In genomic region chr3:103079301-103079700, GRCm38 (mm10) we compare ENCODE assay signal across 32 mouse cellular contexts. TPM values are rescaled to one million over a fixed set of nuclear protein-coding genes. Genes with fewer than 3 reads are reported as not detected.
DNase-seq lines count a peak whose midpoint lies in the region; ATAC-seq and TF ChIP-seq lines count a peak whose summit lies in the region.
"Had no signal": no experiment of that assay in that cellular context is flagged by ENCODE, and none has a peak within 500 bp of the region (broad histone marks: within the 10 kb centered on the region; RNA-seq: fewer than 3 reads in every experiment).

No protein-coding gene starts in this region.

- no peak for DNase-seq in heart, postnatal 36 days
- DNase-seq in left cerebral cortex, postnatal 36 days (ENCODE audit: low spot score in 2 of 2): peak; percentile 25 to 34
- DNase-seq in left cerebral cortex, adult 18-20 months (ENCODE audit: low spot score in 2 of 2): no peak
- DNase-seq in frontal cortex, postnatal 36 days (ENCODE audit: low spot score in 2 of 2): peak; percentile 31 to 52
- DNase-seq: adrenal gland, adult 2 months; B cell, adult 2 months; cerebellum, adult 11-12 months; cerebellum, postnatal 10 days; forebrain, postnatal 0 days; kidney, adult 11 months; kidney, postnatal 4 days; layer of hippocampus, adult 9-11 months; liver, postnatal 0 days; thymus, postnatal 36 days had no signal

- no peak for TF ChIP-seq POLR2A in myocyte (IDR thresholded peaks at IDR 0.05; ENCODE audit: insufficient read length, low read depth)

- no peak overlapping the region for H3ac ChIP-seq in myocyte (ENCODE audit: control insufficient read depth, insufficient read length)

- H3K36me3 ChIP-seq in heart, embryonic 15.5 days: no peaks in the 10 kb centered on the region
- no peaks in the 10 kb centered on the region for H3K36me3 ChIP-seq in myocyte (ENCODE audit: control insufficient read depth, insufficient read depth)
- H3K36me3 ChIP-seq in forebrain, embryonic 15.5 days: no peaks in the 10 kb centered on the region
- H3K36me3 ChIP-seq: embryonic facial prominence, embryonic 10.5 days; G1E; heart, embryonic 13.5 days; hindbrain, embryonic 12.5 days; kidney, embryonic 15.5 days; limb, embryonic 12.5 days; midbrain, embryonic 10.5 days; stomach, embryonic 15.5 days had no signal

- peaks cover 5% of the 10 kb centered on the region for H3K4me1 ChIP-seq in heart, embryonic 15.5 days (replicated peaks)
- H3K4me1 ChIP-seq in forebrain, embryonic 15.5 days: no peaks in the 10 kb centered on the region
- H3K4me1 ChIP-seq: hindbrain, embryonic 12.5 days; kidney, embryonic 15.5 days; limb, embryonic 12.5 days; midbrain, embryonic 10.5 days; stomach, embryonic 15.5 days had no signal

- no peak overlapping the region for H3K4me2 ChIP-seq in heart, embryonic 15.5 days
- H3K4me2 ChIP-seq in myocyte (ENCODE audit: low read depth): peak overlapping the region; percentile 2
- H3K4me2 ChIP-seq in forebrain, embryonic 15.5 days (replicated peaks): no peak overlapping the region
- H3K4me2 ChIP-seq: heart, embryonic 13.5 days; hindbrain, embryonic 12.5 days; kidney, embryonic 15.5 days; limb, embryonic 12.5 days; liver, embryonic 11.5 days; stomach, embryonic 15.5 days had no signal

- no peak overlapping the region for H3K9ac ChIP-seq in heart, embryonic 15.5 days
- no peak overlapping the region for H3K9ac ChIP-seq in forebrain, embryonic 15.5 days (replicated peaks)
- H3K9ac ChIP-seq: forebrain, postnatal 0 days; heart, embryonic 13.5 days; hindbrain, embryonic 12.5 days; kidney, embryonic 15.5 days; limb, embryonic 12.5 days; liver, postnatal 0 days; stomach, embryonic 15.5 days had no signal

- intact Hi-C loops in heart, postnatal 36 days (cut with DNase I): no loop called here
- intact Hi-C loops in left cerebral cortex, postnatal 36 days (cut with DNase I): no loop called here

- no peaks in the 10 kb centered on the region for H3K27me3 ChIP-seq in heart, embryonic 15.5 days
- no peaks in the 10 kb centered on the region for H3K27me3 ChIP-seq in myocyte (ENCODE audit: control insufficient read depth, insufficient read depth, insufficient read length)
- H3K27me3 ChIP-seq in forebrain, embryonic 15.5 days: no peaks in the 10 kb centered on the region
- H3K27me3 ChIP-seq: CH12.LX; heart, embryonic 13.5 days; hindbrain, embryonic 12.5 days; kidney, embryonic 15.5 days; limb, embryonic 12.5 days; Patski; stomach, embryonic 15.5 days had no signal

- 0 out of 2 replicates have a peak overlapping the region, but pooled peaks have one; percentile 4 for H3K27ac ChIP-seq in heart, embryonic 15.5 days
- no peak overlapping the region for H3K27ac ChIP-seq in forebrain, embryonic 15.5 days (replicated peaks)
- H3K27ac ChIP-seq: embryonic facial prominence, embryonic 10.5 days; heart, embryonic 13.5 days; hindbrain, embryonic 12.5 days; kidney, embryonic 15.5 days; limb, embryonic 12.5 days; midbrain, embryonic 10.5 days; stomach, embryonic 15.5 days had no signal

- no peak for ATAC-seq in heart, embryonic 15.5 days (replicated peaks; ENCODE audit: insufficient number of reproducible peaks, insufficient read depth, low FRiP score, low read depth)
- no peak for ATAC-seq in forebrain, embryonic 15.5 days (replicated peaks)
- ATAC-seq: forebrain, postnatal 0 days; liver, postnatal 0 days; lung, postnatal 0 days; midbrain, embryonic 16.5 days; Patski had no signal

- WGBS in heart, embryonic 15.5 days: 56% methylated on average over 9 of the region's 9 CpGs
- 85% methylated on average over 9 of the region's 9 CpGs for WGBS in forebrain, embryonic 15.5 days

- H3K9me3 ChIP-seq in heart, embryonic 15.5 days (replicated peaks): no peaks in the 10 kb centered on the region
- H3K9me3 ChIP-seq in forebrain, embryonic 15.5 days: no peaks in the 10 kb centered on the region
- H3K9me3 ChIP-seq: embryonic facial prominence, embryonic 10.5 days; G1E; heart, embryonic 13.5 days; hindbrain, embryonic 12.5 days; kidney, embryonic 15.5 days; limb, embryonic 12.5 days; midbrain, embryonic 10.5 days; stomach, embryonic 15.5 days had no signal

- no peaks in the 10 kb centered on the region for H3K79me2 ChIP-seq in myocyte (ENCODE audit: control insufficient read depth, insufficient read depth)

- no peak overlapping the region for H3K4me3 ChIP-seq in heart, embryonic 15.5 days
- no peak overlapping the region for H3K4me3 ChIP-seq in myocyte
- H3K4me3 ChIP-seq in forebrain, embryonic 15.5 days: no peak overlapping the region
- H3K4me3 ChIP-seq: embryonic facial prominence, embryonic 10.5 days; heart, embryonic 13.5 days; hindbrain, embryonic 12.5 days; kidney, embryonic 15.5 days; limb, embryonic 12.5 days; midbrain, embryonic 10.5 days; stomach, embryonic 15.5 days had no signal

TF ChIP-seq in myocyte, 11 proteins besides CTCF, POLR2A, EP300 and RAD21:
- TF ChIP-seq MYOG (IDR thresholded peaks at IDR 0.05; ENCODE audit: control insufficient read depth in 1 of 3, insufficient read depth in 1 of 3, insufficient read length in 2 of 3, low read depth in 2 of 3): peak in 2 of 3 experiments; percentile 49 to 55
- TF ChIP-seq MAX (IDR thresholded peaks at IDR 0.05; ENCODE audit: low read depth): no peak
- peak in 1 of 3 experiments; percentile 69 for TF ChIP-seq MYOD1 (IDR thresholded peaks at IDR 0.05; ENCODE audit: control insufficient read depth in 1 of 3, insufficient read length in 2 of 3, low read depth in 2 of 3)
- TF ChIP-seq E2F4 (IDR thresholded peaks at IDR 0.05; ENCODE audit: insufficient read depth): no peak

RNA-seq across cellular contexts. Expression of gene Ampd1, which starts 5.5 kb away (rescaled TPM):
- 0.19 and 0.32 TPM in 2 replicates for polyA plus RNA-seq in heart, embryonic 15.5 days (2015; fragmentation: Nextera tagmentation; extraction: Ambion mirVana)
- not detected for total RNA-seq in heart, postnatal 36 days (2021)
- total RNA-seq in left cerebral cortex, postnatal 36 days (2021): not detected
- not detected for total RNA-seq in left cerebral cortex, adult 18-20 months (2021)
- polyA plus RNA-seq in myocyte (2012; fragmentation: generic; extraction: Trizol): 2.4 TPM
- 0.09 TPM in 1 of 2 replicates, not detected in the other for polyA plus RNA-seq in forebrain, embryonic 15.5 days (2015; fragmentation: Nextera tagmentation; extraction: Ambion mirVana)
- total RNA-seq: adrenal gland, adult 2 months; CH12.LX; forebrain, postnatal 0 days; granulocyte monocyte progenitor cell, adult 5-6 weeks had no signal
- polyA plus RNA-seq: adrenal gland, adult 2 months; cortical plate, adult 2 months; embryonic facial prominence, embryonic 10.5 days; forebrain, postnatal 0 days; G1E; hindbrain, embryonic 12.5 days; liver, postnatal 0 days; midbrain, embryonic 10.5 days; midbrain, embryonic 16.5 days; stomach, embryonic 15.5 days had no signal

RNA-seq across cellular contexts. Expression of gene Nras, which starts 21.2 kb away (rescaled TPM):
- polyA plus RNA-seq in heart, embryonic 15.5 days (2015; fragmentation: Nextera tagmentation; extraction: Ambion mirVana): 60.5 and 73.7 TPM in 2 replicates
- total RNA-seq in heart, postnatal 36 days (2021): 10 to 100 TPM; 49.1 to 51.7 TPM
- 10 to 100 TPM; 68.0 to 83.4 TPM for total RNA-seq in left cerebral cortex, postnatal 36 days (2021)
- 10 to 100 TPM; 59.2 to 66.1 TPM for total RNA-seq in left cerebral cortex, adult 18-20 months (2021)
- 44.5 TPM for polyA plus RNA-seq in myocyte (2012; fragmentation: generic; extraction: Trizol)
- 120 and 122 TPM in 2 replicates for polyA plus RNA-seq in forebrain, embryonic 15.5 days (2015; fragmentation: Nextera tagmentation; extraction: Ambion mirVana)

RNA-seq across cellular contexts. Expression of gene Dennd2c, which starts 23.1 kb away (rescaled TPM):
- polyA plus RNA-seq in heart, embryonic 15.5 days (2015; fragmentation: Nextera tagmentation; extraction: Ambion mirVana): 2.9 and 5.0 TPM in 2 replicates
- 1 to 10 TPM; 1.9 to 2.2 TPM for total RNA-seq in heart, postnatal 36 days (2021)
- total RNA-seq in left cerebral cortex, postnatal 36 days (2021): under 1 TPM; 0.39 to 0.45 TPM
- under 1 TPM; 0.21 to 0.30 TPM for total RNA-seq in left cerebral cortex, adult 18-20 months (2021)
- 2.4 TPM for polyA plus RNA-seq in myocyte (2012; fragmentation: generic; extraction: Trizol)
- polyA plus RNA-seq in forebrain, embryonic 15.5 days (2015; fragmentation: Nextera tagmentation; extraction: Ambion mirVana): 0.84 and 1.4 TPM in 2 replicates

RNA-seq across cellular contexts. Expression of gene Csde1, which starts 59.1 kb away (rescaled TPM):
- 254 and 259 TPM in 2 replicates for polyA plus RNA-seq in heart, embryonic 15.5 days (2015; fragmentation: Nextera tagmentation; extraction: Ambion mirVana)
- total RNA-seq in heart, postnatal 36 days (2021): 100 to 1,000 TPM; 547 to 556 TPM
- 100 to 1,000 TPM; 233 to 247 TPM for total RNA-seq in left cerebral cortex, postnatal 36 days (2021)
- total RNA-seq in left cerebral cortex, adult 18-20 months (2021): 100 to 1,000 TPM; 234 to 238 TPM
- polyA plus RNA-seq in myocyte (2012; fragmentation: generic; extraction: Trizol): 112 TPM
- 455 and 463 TPM in 2 replicates for polyA plus RNA-seq in forebrain, embryonic 15.5 days (2015; fragmentation: Nextera tagmentation; extraction: Ambion mirVana)

Comparison
In these comparisons a context has a peak if more than half of its experiments do, and no peak if none do; other contexts are left out.
1. DNase-seq: peak in left cerebral cortex, postnatal 36 days (2 of 2) and frontal cortex, postnatal 36 days (2 of 2); none in heart, postnatal 36 days (0 of 2) and left cerebral cortex, adult 18-20 months (0 of 2).